Mouse (Mus musculus) kidney, embryonic 15.5 days (tissue): Measurements from ENCODE around the gene Supt6. TPM values are rescaled to one million over a fixed set of nuclear protein-coding genes. Genes with fewer than 3 reads are reported as not detected.

Source experiments
- ATAC-seq: fragments of 200-750 bp; cut with Nextera tagmentation; replicated peaks from 2 replicates; pipeline ENCODE4 v1.8.0; 2017; ENCODE audit warnings: moderate TSS enrichment; ENCODE audit not compliant: low FRiP score
- H3K27ac ChIP-seq: fragments of 300-500 bp; sonication (generic); 2 replicates; pipeline ENCODE4 v1.5.1; 2015; ENCODE audit warnings: mild to moderate bottlenecking, inconsistent platforms
- H3K27me3 ChIP-seq: fragments of 300-500 bp; sonication (generic); 2 replicates; pipeline ENCODE4 v1.6.1; 2015; ENCODE audit warnings: inconsistent platforms
- H3K36me3 ChIP-seq: fragments of 300-500 bp; sonication (generic); 2 replicates; pipeline ENCODE4 v1.6.1; 2015; ENCODE audit warnings: inconsistent platforms
- H3K4me1 ChIP-seq: fragments of 300-500 bp; sonication (generic); 2 replicates; pipeline ENCODE4 v1.6.1; 2015; ENCODE audit warnings: inconsistent platforms
- H3K4me2 ChIP-seq: fragments of 300-500 bp; sonication (generic); 2 replicates; pipeline ENCODE4 v1.6.1; 2015; ENCODE audit warnings: moderate library complexity, mild to moderate bottlenecking, inconsistent platforms
- H3K4me3 ChIP-seq: fragments of 300-500 bp; sonication (generic); replicated peaks from 2 replicates; pipeline ENCODE4 v1.5.1; 2015; ENCODE audit warnings: mild to moderate bottlenecking, inconsistent platforms
- H3K9ac ChIP-seq: fragments of 300-500 bp; sonication (generic); 2 replicates; pipeline ENCODE4 v1.6.1; 2015; ENCODE audit warnings: mild to moderate bottlenecking, inconsistent platforms
- H3K9me3 ChIP-seq: fragments of 300-500 bp; sonication (generic); replicated peaks from 2 replicates; pipeline ENCODE4 v1.6.1; 2016; ENCODE audit warnings: inconsistent platforms
- WGBS: fragments of 180-500 bp; shearing (Covaris S2); methylation state at CpG from one replicate; pipeline ENCODE4 v1.1.7; 2015; ENCODE audit warnings: mixed read lengths; 5-methylcytosine and 5-hydroxymethylcytosine counted together
- polyA plus RNA-seq: library from polyadenylated mRNA; unstranded; fragments of >200 nt; fragmentation: Nextera tagmentation; extraction: Ambion mirVana; gene quantifications from 2 replicates; pipeline ENCODE4 v1.2.1, GENCODE M21; 2015

The Supt6 gene
- polyA plus RNA-seq, 1 experiment from 2014 or later = 29.4 TPM

DNA sequence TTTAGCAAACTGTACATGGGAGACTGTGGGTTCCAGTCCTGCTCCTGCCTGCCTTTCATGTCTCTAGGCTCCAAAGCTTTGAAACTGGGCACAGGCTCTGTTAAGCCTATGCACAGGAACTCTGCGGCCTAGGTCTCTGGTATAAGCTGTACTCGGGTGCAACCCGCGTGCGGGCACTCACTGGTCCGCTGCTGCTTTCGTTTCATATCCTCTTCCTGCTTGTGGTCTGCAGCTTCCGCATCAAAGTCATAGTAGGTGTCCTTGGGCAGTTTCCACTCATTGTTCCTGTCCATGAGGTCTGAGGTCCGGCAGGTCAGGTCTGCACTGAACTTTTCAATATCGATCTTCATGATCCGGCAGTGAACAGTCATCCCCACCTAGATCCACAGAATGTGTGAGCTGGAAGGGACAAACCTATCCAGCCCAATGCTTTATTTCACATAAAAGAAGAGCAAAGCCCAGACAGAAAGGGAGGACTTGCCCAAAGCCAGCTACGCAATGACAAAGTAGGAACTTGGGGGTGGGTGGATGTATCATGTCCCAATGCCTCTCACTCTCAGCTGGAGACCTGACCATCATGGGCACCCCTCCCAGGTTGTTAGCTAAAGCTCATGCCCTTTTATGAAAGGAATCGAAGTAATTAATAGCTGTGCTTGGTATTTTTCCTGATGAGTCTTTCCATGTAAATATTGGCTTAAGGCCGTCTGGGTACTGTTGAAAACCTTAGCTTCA, 32.5 kb downstream of the Supt6 start:
- no peaks in the 10 kb centered on the region for H3K4me1 ChIP-seq
- WGBS = 95% methylated on average over 14 of the region's 14 CpGs
- no peak overlapping the region for H3K4me2 ChIP-seq
- H3K27ac ChIP-seq = no peak overlapping the region
- no peak overlapping the region for H3K9ac ChIP-seq
- H3K27me3 ChIP-seq = no peaks in the 10 kb centered on the region
- ATAC-seq = no peak
- no peak overlapping the region for H3K4me3 ChIP-seq
- no peaks in the 10 kb centered on the region for H3K9me3 ChIP-seq
- H3K36me3 ChIP-seq = peaks cover 100% of the 10 kb centered on the region

DNA sequence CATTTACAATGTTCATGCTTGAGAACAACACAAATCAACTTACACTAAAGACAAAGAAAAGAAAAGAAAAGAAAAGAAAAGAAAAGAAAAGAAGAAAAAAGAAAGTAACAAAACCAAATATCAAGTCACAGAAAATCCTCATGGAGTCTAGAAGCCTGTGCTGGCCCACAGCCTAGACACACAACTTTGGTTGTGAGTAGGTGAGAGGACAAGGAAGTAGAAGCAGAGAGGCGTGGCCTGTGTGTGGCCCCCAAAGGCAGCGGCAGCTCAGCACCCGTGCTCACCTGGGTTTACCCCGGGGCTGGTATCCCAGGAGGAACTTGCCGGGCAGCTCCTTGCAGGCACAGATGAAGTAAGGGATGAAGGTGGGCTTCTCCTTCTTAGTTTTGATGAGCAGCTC, 34.3 kb downstream of the Supt6 start:
- Histone ChIP-seq H3K4me1 (no peaks in the 10 kb centered on the region; the same call in 1 of the 2 replicates), H3K4me2 (no peak overlapping the region), H3K4me3 (no peak overlapping the region), H3K9me3 (no peaks in the 10 kb centered on the region), H3K27ac (no peak overlapping the region), H3K9ac (no peak overlapping the region), H3K36me3 (peaks cover 100% of the 10 kb centered on the region), H3K27me3 (no peaks in the 10 kb centered on the region)
- no peak for ATAC-seq
- 88% methylated on average over 5 of the region's 5 CpGs for WGBS

DNA sequence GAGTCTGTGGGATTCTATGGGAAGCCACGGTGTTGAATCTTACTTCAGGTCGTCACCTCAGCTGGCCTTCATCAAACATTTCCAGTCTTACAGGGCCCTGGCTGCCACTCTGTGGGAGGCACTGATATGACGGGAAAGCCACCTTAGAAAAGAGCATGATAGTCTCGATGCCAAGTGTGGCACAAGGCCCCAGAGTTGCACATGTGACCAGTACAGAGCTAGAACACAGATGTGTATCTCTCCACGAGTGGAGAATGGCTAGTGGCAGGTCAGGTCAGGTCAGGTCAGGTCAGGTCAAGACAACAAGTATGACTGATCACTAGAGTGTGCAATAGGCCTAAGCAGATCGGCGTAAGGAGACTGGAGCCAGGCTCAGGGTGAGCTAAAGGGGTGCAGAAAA, 35.2 kb downstream of the Supt6 start:
- Histone ChIP-seq H3K9me3 (no peaks in the 10 kb centered on the region), H3K9ac (no peak overlapping the region), H3K4me1 (peaks cover 9% of the 10 kb centered on the region), H3K4me2 (no peak overlapping the region), H3K27me3 (no peaks in the 10 kb centered on the region), H3K27ac (no peak overlapping the region), H3K4me3 (no peak overlapping the region), H3K36me3 (peaks cover 100% of the 10 kb centered on the region)
- 64% methylated on average over 7 of the region's 7 CpGs for WGBS
- ATAC-seq = no peak

DNA sequence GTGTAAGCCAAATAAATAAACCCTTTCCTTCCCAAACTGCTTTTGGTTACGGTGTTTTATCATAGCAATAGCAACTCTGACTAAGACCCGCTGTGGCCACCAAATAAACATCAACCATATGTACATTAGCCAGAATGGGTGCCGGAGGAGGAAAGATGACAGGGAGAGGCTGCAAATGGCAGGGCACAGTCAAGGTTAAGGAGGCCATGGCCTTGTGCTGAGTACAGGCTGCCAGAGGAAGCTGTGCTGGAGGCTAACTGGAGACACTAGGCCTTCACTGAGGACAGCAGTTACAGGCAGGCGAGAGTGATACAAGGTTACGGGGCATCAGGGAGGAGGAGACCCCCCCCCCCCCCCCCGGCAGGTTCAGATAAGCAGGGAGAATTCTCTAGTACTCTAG, 35.9 kb downstream of the Supt6 start:
- H3K27me3 ChIP-seq = no peaks in the 10 kb centered on the region
- 92% methylated on average over 6 of the region's 6 CpGs for WGBS

DNA sequence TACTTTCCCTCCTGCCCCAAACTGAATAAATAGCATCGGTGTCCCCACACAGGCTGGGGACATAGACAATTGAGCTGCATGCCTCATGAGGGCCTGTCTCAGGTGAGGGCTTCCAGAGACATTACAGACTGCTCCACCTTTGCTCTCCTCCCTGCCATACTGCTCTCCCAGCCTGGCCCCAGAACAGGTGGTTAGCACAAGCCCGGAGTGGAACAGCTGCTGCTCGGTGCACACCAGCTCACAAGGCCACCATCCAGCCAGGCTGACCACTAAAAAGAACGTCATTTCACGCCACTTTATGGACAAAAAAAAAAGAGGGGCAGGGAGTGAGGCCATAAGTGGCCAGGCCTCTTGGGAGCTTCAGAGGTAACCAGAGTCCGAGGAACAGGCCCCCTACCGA, 38.6 kb downstream of the Supt6 start:
- Histone ChIP-seq H3K27me3 (no peaks in the 10 kb centered on the region), H3K9me3 (no peaks in the 10 kb centered on the region), H3K9ac (no peak overlapping the region), H3K4me3 (no peak overlapping the region), H3K4me1 (peaks cover 15% of the 10 kb centered on the region), H3K36me3 (peaks cover 81% of the 10 kb centered on the region), H3K27ac (no peak overlapping the region), H3K4me2 (no peak overlapping the region)
- 86% methylated on average over 7 of the region's 7 CpGs for WGBS
- no peak for ATAC-seq

More for the DNA sequence above, 35.9 kb downstream of the Supt6 start:
- H3K9ac ChIP-seq = no peak overlapping the region
- H3K36me3 ChIP-seq = peaks cover 99% of the 10 kb centered on the region
- peaks cover 15% of the 10 kb centered on the region for H3K4me1 ChIP-seq
- no peak overlapping the region for H3K27ac ChIP-seq
- no peak for ATAC-seq
- no peaks in the 10 kb centered on the region for H3K9me3 ChIP-seq
- no peak overlapping the region for H3K4me2 ChIP-seq
- H3K4me3 ChIP-seq = no peak overlapping the region

DNA sequence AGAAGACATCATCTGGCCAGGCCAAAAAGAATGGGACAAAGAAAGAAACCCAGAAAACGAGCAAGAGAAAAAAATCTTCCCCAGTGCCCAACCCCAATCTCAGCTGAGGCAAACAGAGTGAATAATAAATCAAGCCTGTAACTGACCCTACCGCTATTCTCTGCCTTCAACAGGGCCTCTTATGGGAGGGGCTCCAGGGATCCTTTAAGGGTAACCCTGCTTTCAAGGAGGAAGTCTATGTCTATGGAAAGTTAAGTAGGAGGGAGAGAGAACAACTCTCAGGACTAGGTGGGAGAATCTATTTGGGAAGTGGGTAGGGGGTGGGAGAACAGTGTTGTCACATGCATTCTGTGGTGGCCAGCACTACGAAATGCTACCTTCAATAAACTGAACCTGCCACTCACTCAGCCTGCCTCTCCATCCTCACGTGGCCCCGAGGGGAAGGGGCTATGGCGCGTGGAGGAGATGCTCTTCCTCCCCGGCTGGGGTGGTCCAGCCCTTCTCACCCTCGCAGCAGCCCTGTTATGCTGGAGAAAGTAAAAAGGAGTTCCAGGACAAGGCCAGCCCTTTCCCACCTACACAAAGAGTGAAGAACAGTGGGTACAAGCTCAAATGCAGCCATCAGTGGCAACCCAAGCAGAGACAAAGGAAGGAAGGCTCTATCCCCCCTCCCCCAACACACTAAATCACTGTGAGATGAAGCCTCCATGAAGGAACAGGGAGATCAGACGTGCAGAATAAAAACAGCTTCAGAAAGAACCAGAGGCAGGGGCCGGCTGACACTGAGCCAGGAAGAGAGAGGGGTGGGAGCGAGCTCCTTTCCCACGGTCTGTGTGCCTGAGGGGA, 40.2 kb downstream of the Supt6 start:
- Histone ChIP-seq H3K4me2 (no peak overlapping the region), H3K4me3 (no peak overlapping the region), H3K9me3 (no peaks in the 10 kb centered on the region), H3K4me1 (peaks cover 15% of the 10 kb centered on the region), H3K36me3 (peaks cover 65% of the 10 kb centered on the region), H3K27ac (peak overlapping the region; percentile 72), H3K27me3 (no peaks in the 10 kb centered on the region), H3K9ac (no peak overlapping the region)
- ATAC-seq = no peak
- WGBS = 15% methylated on average over 13 of the region's 13 CpGs

GRCm38 (mm10) chr11:78204287-78204686, 41.5 kb downstream of the Supt6 start:
- peaks cover 15% of the 10 kb centered on the region for H3K4me1 ChIP-seq
- WGBS = 89% methylated on average over 6 of the region's 6 CpGs
- ATAC-seq = no peak
- H3K4me3 ChIP-seq = no peak overlapping the region
- H3K27me3 ChIP-seq = no peaks in the 10 kb centered on the region
- no peaks in the 10 kb centered on the region for H3K9me3 ChIP-seq
- no peak overlapping the region for H3K9ac ChIP-seq
- H3K36me3 ChIP-seq = peaks cover 52% of the 10 kb centered on the region
- H3K4me2 ChIP-seq = no peak overlapping the region
- H3K27ac ChIP-seq = no peak overlapping the region

DNA sequence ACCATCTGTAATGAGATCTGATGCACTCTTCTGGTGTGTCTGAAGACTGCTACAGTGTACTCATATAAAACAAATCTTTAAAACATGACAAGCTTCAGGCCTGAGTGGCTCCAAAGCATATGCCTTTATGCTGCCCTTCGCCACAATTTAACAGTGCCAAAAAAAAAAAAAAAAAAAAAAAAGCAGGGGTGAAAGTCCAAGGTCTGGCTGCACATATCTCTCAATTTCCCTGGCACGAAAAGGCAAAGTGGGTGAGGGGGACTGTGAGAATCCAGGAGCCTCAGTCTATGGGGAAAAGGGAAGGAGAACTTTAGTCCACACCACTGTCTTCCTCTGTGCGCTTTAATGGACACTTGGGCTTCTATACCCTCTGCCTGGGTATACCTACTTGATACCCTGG, 43.4 kb downstream of the Supt6 start:
- H3K27me3 ChIP-seq = no peaks in the 10 kb centered on the region
- no peak for ATAC-seq
- no peak overlapping the region for H3K4me2 ChIP-seq
- peaks cover 15% of the 10 kb centered on the region for H3K4me1 ChIP-seq
- H3K27ac ChIP-seq = no peak overlapping the region
- no peak overlapping the region for H3K4me3 ChIP-seq
- H3K9me3 ChIP-seq = no peaks in the 10 kb centered on the region
- no peak overlapping the region for H3K9ac ChIP-seq
- 86% methylated on average over 3 of the region's 3 CpGs for WGBS
- H3K36me3 ChIP-seq = peaks cover 33% of the 10 kb centered on the region

- H3K27me3 ChIP-seq = no peaks in the 10 kb centered on the region
- H3K9me3 ChIP-seq = no peaks in the 10 kb centered on the region
- WGBS = 67% methylated on average over 23 of the region's 23 CpGs
- ATAC-seq = no peak
- H3K4me3 ChIP-seq = peak overlapping the region; percentile 59
- peak overlapping the region; percentile 16 for H3K9ac ChIP-seq
- H3K36me3 ChIP-seq = peaks cover 32% of the 10 kb centered on the region
- peaks cover 22% of the 10 kb centered on the region for H3K4me1 ChIP-seq
- H3K4me2 ChIP-seq = peak overlapping the region; percentile 62
- H3K27ac ChIP-seq = peak overlapping the region; percentile 71
These were observed 50.5 kb downstream of the Supt6 start for GRCm38 (mm10) chr11:78195101-78195863.

GRCm38 (mm10) chr11:78194411-78195100, 51.2 kb downstream of the Supt6 start:
- peak; percentile 77 for ATAC-seq
- H3K27ac ChIP-seq = peak overlapping the region; percentile 71
- peak overlapping the region; percentile 62 for H3K4me2 ChIP-seq
- H3K9ac ChIP-seq = peak overlapping the region; percentile 16
- H3K27me3 ChIP-seq = no peaks in the 10 kb centered on the region
- H3K36me3 ChIP-seq = peaks cover 33% of the 10 kb centered on the region
- H3K4me1 ChIP-seq = peaks cover 30% of the 10 kb centered on the region
- H3K4me3 ChIP-seq = peak overlapping the region; percentile 59
- WGBS = 3% methylated on average over 30 of the region's 30 CpGs
- H3K9me3 ChIP-seq = no peaks in the 10 kb centered on the region

DNA sequence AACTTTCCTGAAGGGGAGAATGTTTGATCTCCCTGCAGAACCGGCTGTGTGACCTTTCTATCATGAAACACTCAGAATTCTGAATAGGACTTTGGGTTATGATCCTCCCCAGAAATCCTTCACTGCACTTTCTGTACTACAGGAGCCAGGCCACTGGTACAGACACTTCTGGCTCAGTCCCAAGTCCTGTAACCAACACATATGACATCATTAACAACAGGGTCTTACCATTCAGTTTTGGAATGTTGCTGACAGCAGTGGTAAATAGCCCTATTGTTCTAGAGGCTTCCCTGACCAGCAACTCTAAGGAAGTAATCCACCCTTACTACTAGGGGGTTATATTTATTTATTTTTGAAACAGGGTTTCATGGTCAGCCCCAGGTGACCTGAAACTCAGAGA, 52.7 kb downstream of the Supt6 start, which contains the start of gene Proca1:
TSS of gene Proca1 (plus strand) at position 280 of the 400 bp plus-strand sequence.
- Histone ChIP-seq H3K36me3 (peaks cover 33% of the 10 kb centered on the region), H3K9me3 (no peaks in the 10 kb centered on the region), H3K9ac (no peak within 1 kb of the TSS), H3K4me3 (peak within 1 kb of the TSS; percentile 59), H3K4me1 (peaks cover 30% of the 10 kb centered on the region), H3K27me3 (no peaks in the 10 kb centered on the region), H3K27ac (peak within 1 kb of the TSS; percentile 71; the same call in 1 of the 2 replicates), H3K4me2 (peak within 1 kb of the TSS; percentile 62)
- no peak for ATAC-seq
- 76% methylated on average over 1 of the region's 1 CpGs for WGBS
